Mouse (Mus musculus) heart, embryonic 15.5 days (tissue): ENCODE measurements at regions not wholly inside any gene's neighbourhood (a gene's known extent, or its start where the extent isn't known, plus 50 kb on each side); places are given as distances from the start of the nearest gene placed in this dataset.

Experiments used
- ATAC-seq: fragments of 200-750 bp; cut with Nextera tagmentation; replicated peaks from 2 replicates; pipeline ENCODE4 v1.8.0; 2017; ENCODE audit warnings: low read depth, moderate TSS enrichment; ENCODE audit not compliant: insufficient number of reproducible peaks, insufficient read depth, low FRiP score
- H3K27ac ChIP-seq: fragments of 300-500 bp; sonication (generic); 2 replicates; pipeline ENCODE4 v1.5.1; 2015; ENCODE audit warnings: mild to moderate bottlenecking, inconsistent platforms
- H3K27me3 ChIP-seq: fragments of 300-500 bp; sonication (generic); 2 replicates; pipeline ENCODE4 v1.6.1; 2015; ENCODE audit warnings: inconsistent platforms
- H3K36me3 ChIP-seq: fragments of 300-500 bp; sonication (generic); 2 replicates; pipeline ENCODE4 v1.6.1; 2015; ENCODE audit warnings: mild to moderate bottlenecking, inconsistent platforms
- H3K4me1 ChIP-seq: fragments of 300-500 bp; sonication (generic); replicated peaks from 2 replicates; pipeline ENCODE4 v1.6.1; 2015; ENCODE audit warnings: inconsistent platforms
- H3K4me2 ChIP-seq: fragments of 300-500 bp; sonication (generic); 2 replicates; pipeline ENCODE4 v1.6.1; 2015; ENCODE audit warnings: inconsistent platforms, mild to moderate bottlenecking, moderate library complexity
- H3K4me3 ChIP-seq: fragments of 300-500 bp; sonication (generic); 2 replicates; pipeline ENCODE4 v1.5.1; 2015; ENCODE audit warnings: mild to moderate bottlenecking, inconsistent platforms
- H3K9ac ChIP-seq: fragments of 300-500 bp; sonication (generic); 2 replicates; pipeline ENCODE4 v1.6.1; 2015; ENCODE audit warnings: mild to moderate bottlenecking, inconsistent platforms
- H3K9me3 ChIP-seq: fragments of 300-500 bp; sonication (generic); replicated peaks from 2 replicates; pipeline ENCODE4 v1.6.1; 2016; ENCODE audit warnings: inconsistent platforms
- WGBS: fragments of 180-500 bp; shearing (Covaris S2); methylation state at CpG from one replicate; pipeline ENCODE4 v1.1.7; 2015; ENCODE audit warnings: mixed read lengths; 5-methylcytosine and 5-hydroxymethylcytosine counted together

GRCm38 (mm10) chr5:74769023-74769422 lies 66.3 kb upstream of the Lnx1 start:
- Histone ChIP-seq H3K9ac (no peak overlapping the region), H3K4me2 (no peak overlapping the region), H3K4me3 (no peak overlapping the region), H3K9me3 (no peaks in the 10 kb centered on the region), H3K4me1 (peaks cover 41% of the 10 kb centered on the region), H3K36me3 (no peaks in the 10 kb centered on the region), H3K27me3 (no peaks in the 10 kb centered on the region), H3K27ac (no peak overlapping the region)
- ATAC-seq, result no peak
- 18% methylated on average over 5 of the region's 5 CpGs for WGBS

- H3K27ac ChIP-seq, result peak overlapping the region; percentile 16; the same call in 1 of the 2 replicates
- H3K27me3 ChIP-seq, result no peaks in the 10 kb centered on the region
- ATAC-seq, result no peak
- H3K4me2 ChIP-seq, result no peak overlapping the region
- no peak overlapping the region for H3K9ac ChIP-seq
- 58% methylated on average over 8 of the region's 8 CpGs for WGBS
- H3K4me1 ChIP-seq, result peaks cover 41% of the 10 kb centered on the region
- no peak overlapping the region for H3K4me3 ChIP-seq
- no peaks in the 10 kb centered on the region for H3K9me3 ChIP-seq
- H3K36me3 ChIP-seq, result no peaks in the 10 kb centered on the region
Observed at GRCm38 (mm10) chr5:74767993-74768392, 65.3 kb upstream of the Lnx1 start.

DNA sequence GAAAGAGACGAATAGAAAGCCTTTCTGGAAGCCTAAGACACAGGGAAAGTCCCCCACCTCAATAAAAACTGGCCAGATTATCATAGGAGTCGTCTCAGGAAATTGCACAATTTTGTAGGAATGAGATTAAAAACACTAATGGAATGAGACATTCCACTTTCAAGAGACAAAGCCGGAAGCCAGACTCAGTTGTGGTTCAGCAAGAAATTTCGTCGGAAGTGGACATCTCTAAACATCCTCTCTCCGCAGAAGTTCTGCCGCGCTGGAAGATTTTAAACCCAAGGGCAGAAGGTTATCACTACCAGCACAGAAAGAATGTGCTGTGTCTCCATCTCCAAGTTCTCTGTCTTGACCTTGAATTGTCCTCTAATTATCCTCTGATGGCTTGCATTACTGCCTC lies 63.5 kb upstream of the Lnx1 start:
- Histone ChIP-seq H3K36me3 (no peaks in the 10 kb centered on the region), H3K4me1 (peaks cover 41% of the 10 kb centered on the region)
- 53% methylated on average over 8 of the region's 8 CpGs for WGBS

DNA sequence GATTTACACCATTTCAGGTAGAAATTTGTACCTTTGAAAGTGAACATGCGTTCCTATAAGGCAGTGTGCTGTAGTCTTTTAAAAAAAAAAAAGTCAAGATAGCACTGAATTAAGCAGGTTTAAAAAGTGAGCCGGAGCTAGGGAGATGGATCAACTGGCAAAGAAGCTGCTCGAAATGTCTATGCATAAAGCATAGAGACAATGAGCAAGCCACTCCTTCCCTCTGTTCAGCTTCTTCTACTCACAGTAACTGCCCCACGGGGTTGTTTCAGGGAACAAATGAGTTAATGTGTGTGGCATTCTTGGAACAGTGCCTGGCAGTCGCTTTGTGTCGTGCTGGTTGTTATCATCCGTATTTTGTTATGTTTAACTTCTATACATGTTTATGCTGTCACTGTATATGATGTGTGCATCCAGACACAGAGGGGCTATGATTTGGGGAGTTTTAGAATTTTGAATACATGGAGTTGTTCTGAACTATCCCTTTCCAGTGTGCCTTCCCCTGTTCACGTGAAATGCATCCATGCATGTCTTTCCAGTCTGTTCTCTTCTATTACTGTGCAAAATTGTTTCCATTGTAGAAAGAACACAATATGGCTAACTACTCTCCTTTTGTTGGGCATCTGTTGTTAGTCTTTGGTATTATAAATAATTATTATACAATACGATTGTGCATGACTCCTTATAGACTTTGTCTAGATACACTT lies 62.5 kb upstream of the Lnx1 start:
- no peak overlapping the region for H3K4me3 ChIP-seq
- no peaks in the 10 kb centered on the region for H3K36me3 ChIP-seq
- no peak overlapping the region for H3K9ac ChIP-seq
- no peak overlapping the region for H3K27ac ChIP-seq
- H3K27me3 ChIP-seq, result no peaks in the 10 kb centered on the region
- H3K9me3 ChIP-seq, result no peaks in the 10 kb centered on the region
- H3K4me1 ChIP-seq, result peaks cover 41% of the 10 kb centered on the region
- H3K4me2 ChIP-seq, result no peak overlapping the region
- 44% methylated on average over 9 of the region's 9 CpGs for WGBS
- no peak for ATAC-seq

More for the DNA sequence above, 63.5 kb upstream of the Lnx1 start:
- ATAC-seq, result no peak
- Histone ChIP-seq H3K9me3 (no peaks in the 10 kb centered on the region), H3K9ac (no peak overlapping the region), H3K4me3 (no peak overlapping the region), H3K27ac (no peak overlapping the region), H3K4me2 (no peak overlapping the region), H3K27me3 (no peaks in the 10 kb centered on the region)

DNA sequence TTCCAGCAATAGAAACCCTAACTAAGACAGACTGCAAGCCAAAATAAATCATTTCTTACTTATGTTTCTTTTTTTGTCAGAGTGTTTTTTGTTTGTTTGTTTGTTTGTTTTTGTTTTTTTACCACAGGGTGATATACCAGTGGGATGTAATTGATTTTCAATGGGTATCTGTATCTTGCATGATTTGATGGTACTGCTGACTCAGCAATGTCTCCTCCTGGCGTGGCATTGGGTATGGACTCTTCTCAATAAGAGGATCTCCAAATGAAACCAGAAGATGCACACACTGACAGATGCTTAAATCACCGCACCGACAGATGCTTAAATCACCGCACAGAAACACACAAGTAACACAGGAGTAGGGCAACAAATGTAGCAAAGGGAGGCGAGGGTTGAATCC lies 54.8 kb upstream of the Lnx1 start:
- 88% methylated on average over 5 of the region's 5 CpGs for WGBS

GRCm38 (mm10) chr5:74752961-74753360 lies 50.2 kb upstream of the Lnx1 start:
- no peak overlapping the region for H3K27ac ChIP-seq
- H3K4me2 ChIP-seq, result no peak overlapping the region
- no peak overlapping the region for H3K9ac ChIP-seq
- H3K4me1 ChIP-seq, result no peaks in the 10 kb centered on the region
- H3K4me3 ChIP-seq, result no peak overlapping the region
- H3K27me3 ChIP-seq, result peaks cover 4% of the 10 kb centered on the region; the same call in 1 of the 2 replicates
- no peak for ATAC-seq
- WGBS, result 93% methylated on average over 3 of the region's 3 CpGs
- H3K36me3 ChIP-seq, result no peaks in the 10 kb centered on the region
- no peaks in the 10 kb centered on the region for H3K9me3 ChIP-seq

More for the DNA sequence above, 54.8 kb upstream of the Lnx1 start:
- Histone ChIP-seq H3K9ac (no peak overlapping the region), H3K4me2 (no peak overlapping the region), H3K36me3 (no peaks in the 10 kb centered on the region), H3K27me3 (no peaks in the 10 kb centered on the region), H3K4me3 (no peak overlapping the region), H3K27ac (no peak overlapping the region), H3K4me1 (no peaks in the 10 kb centered on the region), H3K9me3 (no peaks in the 10 kb centered on the region)
- ATAC-seq, result no peak
